Mouse (Mus musculus) hindbrain, embryonic 13.5 days (tissue): ENCODE measurements at regions not wholly inside any gene's neighbourhood (a gene's known extent, or its start where the extent isn't known, plus 50 kb on each side); places are given as distances from the start of the nearest gene placed in this dataset.
A peak's percentile ranks its signal among the peaks of the same experiment; 100 is the strongest.

Source experiments
- ATAC-seq: fragments of 200-750 bp; cut with Nextera tagmentation; 2 replicates; pipeline ENCODE4 v1.8.0; 2017; ENCODE audit warnings: moderate TSS enrichment; ENCODE audit not compliant: low FRiP score
- H3K27ac ChIP-seq: fragments of 300-500 bp; sonication (generic); 2 replicates; pipeline ENCODE4 v1.5.1; 2015; ENCODE audit warnings: inconsistent platforms, mild to moderate bottlenecking, moderate library complexity
- H3K27me3 ChIP-seq: fragments of 300-500 bp; sonication (generic); 2 replicates; pipeline ENCODE4 v1.6.1; 2015; ENCODE audit warnings: mild to moderate bottlenecking, inconsistent platforms
- H3K36me3 ChIP-seq: fragments of 300-500 bp; sonication (generic); 2 replicates; pipeline ENCODE4 v1.6.1; 2015; ENCODE audit warnings: mild to moderate bottlenecking, inconsistent platforms
- H3K4me1 ChIP-seq: fragments of 300-500 bp; sonication (generic); replicated peaks from 2 replicates; pipeline ENCODE4 v1.6.1; 2015; ENCODE audit warnings: inconsistent platforms
- H3K4me2 ChIP-seq: fragments of 300-500 bp; sonication (generic); 2 replicates; pipeline ENCODE4 v1.6.1; 2015; ENCODE audit warnings: inconsistent platforms, mild to moderate bottlenecking, moderate library complexity
- H3K4me3 ChIP-seq: fragments of 300-500 bp; sonication (generic); 2 replicates; pipeline ENCODE4 v1.5.1; 2015; ENCODE audit warnings: mild to moderate bottlenecking, inconsistent platforms
- H3K9ac ChIP-seq: fragments of 300-500 bp; sonication (generic); 2 replicates; pipeline ENCODE4 v1.6.1; 2015; ENCODE audit warnings: mild to moderate bottlenecking, inconsistent platforms
- H3K9me3 ChIP-seq: fragments of 300-500 bp; sonication (generic); 2 replicates; pipeline ENCODE4 v1.6.1; 2016; ENCODE audit warnings: inconsistent platforms
- WGBS: fragments of 180-500 bp; shearing (Covaris S2); methylation state at CpG from one replicate; pipeline ENCODE4 v1.1.7; 2015; 5-methylcytosine and 5-hydroxymethylcytosine counted together

DNA sequence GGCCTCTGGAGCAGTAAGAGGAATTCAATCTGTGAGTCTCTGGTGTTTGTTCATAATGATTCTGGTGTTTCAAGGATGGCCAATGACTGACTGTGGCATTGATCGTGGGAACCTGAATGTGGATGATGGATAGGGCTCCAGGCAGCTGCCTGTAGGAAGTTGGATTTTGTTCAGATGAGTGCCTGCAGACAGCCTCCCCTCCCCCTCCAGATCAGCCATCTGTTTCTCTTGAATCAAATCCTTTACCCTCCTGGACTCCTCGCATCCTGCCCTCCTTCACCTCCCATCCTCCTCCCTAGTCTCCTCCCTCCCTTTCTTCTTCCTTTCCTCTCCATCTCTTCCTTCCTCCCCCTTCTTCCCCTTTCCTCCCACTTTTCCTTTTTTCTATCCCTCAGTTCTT is 307.6 kb upstream of the Plxna2 start:
- no peak for ATAC-seq
- no peaks in the 10 kb centered on the region for H3K9me3 ChIP-seq
- WGBS, result 14% methylated on average over 2 of the region's 2 CpGs

DNA sequence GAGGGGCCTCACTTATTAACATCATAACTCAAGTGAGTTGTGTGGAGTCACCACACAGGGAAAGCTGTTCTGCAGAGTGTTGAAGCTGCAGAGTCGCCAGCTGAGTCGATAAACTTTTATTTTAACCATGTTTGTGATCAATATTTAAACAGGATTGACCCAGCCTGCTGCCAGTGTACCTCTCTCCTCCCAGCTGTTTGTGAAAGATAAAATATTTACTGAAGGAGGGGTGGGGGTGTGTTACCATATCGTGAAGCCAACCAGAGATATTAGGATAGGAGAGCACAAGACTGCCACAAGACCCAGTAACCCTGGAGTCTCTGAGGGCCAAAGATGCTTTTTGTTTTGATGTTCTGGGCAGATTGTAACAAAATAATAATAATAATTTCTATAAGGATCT is 309.4 kb upstream of the Plxna2 start:
- Histone ChIP-seq H3K9ac (no peak overlapping the region), H3K4me2 (no peak overlapping the region), H3K4me1 (peaks cover 5% of the 10 kb centered on the region; the same call in 1 of the 2 replicates), H3K27ac (no peak overlapping the region), H3K36me3 (no peaks in the 10 kb centered on the region), H3K27me3 (no peaks in the 10 kb centered on the region), H3K9me3 (no peaks in the 10 kb centered on the region), H3K4me3 (no peak overlapping the region)
- WGBS, result 78% methylated on average over 3 of the region's 3 CpGs
- ATAC-seq, result no peak

More for the DNA sequence above, 307.6 kb upstream of the Plxna2 start:
- Histone ChIP-seq H3K4me1 (peaks cover 11% of the 10 kb centered on the region; the same call in 1 of the 2 replicates), H3K4me2 (no peak overlapping the region), H3K4me3 (no peak overlapping the region), H3K27me3 (no peaks in the 10 kb centered on the region), H3K9ac (no peak overlapping the region), H3K36me3 (no peaks in the 10 kb centered on the region), H3K27ac (no peak overlapping the region)

DNA sequence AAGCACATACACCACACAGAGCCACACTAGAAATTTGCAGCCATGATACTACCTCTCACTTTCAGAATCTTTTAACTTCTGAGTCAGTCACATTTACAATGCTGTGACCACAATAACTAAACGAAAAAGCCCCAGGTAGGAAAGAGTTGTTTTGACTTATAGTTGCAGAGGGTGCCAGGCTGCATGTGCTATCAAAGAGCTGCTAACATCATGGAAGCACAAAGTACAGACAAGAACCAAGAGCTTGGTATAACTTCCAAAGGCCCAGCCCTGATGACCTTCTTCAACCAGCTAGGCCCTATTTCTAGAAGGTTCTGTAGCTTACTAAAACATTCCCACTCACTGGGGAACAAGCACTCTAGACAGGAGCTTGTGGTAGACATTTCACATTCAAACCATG is 314.1 kb upstream of the Plxna2 start:
- Histone ChIP-seq H3K4me3 (no peak overlapping the region), H3K27ac (no peak overlapping the region), H3K27me3 (no peaks in the 10 kb centered on the region), H3K9me3 (no peaks in the 10 kb centered on the region), H3K9ac (no peak overlapping the region), H3K36me3 (no peaks in the 10 kb centered on the region), H3K4me2 (no peak overlapping the region), H3K4me1 (peaks cover 2% of the 10 kb centered on the region; the same call in 1 of the 2 replicates)
- no peak for ATAC-seq
- 85% methylated on average over 1 of the region's 1 CpGs for WGBS

DNA sequence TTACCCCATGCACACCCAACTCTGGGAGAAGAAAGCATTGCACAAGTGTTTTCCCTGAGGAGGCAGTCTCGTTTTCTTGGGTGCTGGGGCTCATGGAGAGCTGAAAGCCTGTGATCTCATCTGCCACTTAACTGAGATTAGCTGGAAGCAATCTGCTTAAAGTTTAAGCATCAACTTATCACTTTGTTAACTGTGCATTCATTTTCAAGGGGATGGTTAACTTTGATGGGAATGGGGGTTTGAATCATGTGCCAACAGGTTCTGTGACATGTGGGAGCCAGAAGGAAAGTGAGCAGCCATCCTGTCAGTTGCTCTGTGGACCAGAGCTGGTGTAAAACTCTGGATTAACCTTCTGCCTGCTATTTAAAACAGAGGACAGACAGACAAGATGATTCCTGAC is 315.2 kb upstream of the Plxna2 start:
- no peaks in the 10 kb centered on the region for H3K4me1 ChIP-seq
- H3K36me3 ChIP-seq, result no peaks in the 10 kb centered on the region
- H3K4me3 ChIP-seq, result no peak overlapping the region
- no peak overlapping the region for H3K27ac ChIP-seq
- H3K9ac ChIP-seq, result no peak overlapping the region
- no peaks in the 10 kb centered on the region for H3K27me3 ChIP-seq
- WGBS, result 61% methylated on average over 1 of the region's 1 CpGs
- no peak for ATAC-seq
- H3K4me2 ChIP-seq, result no peak overlapping the region
- H3K9me3 ChIP-seq, result no peaks in the 10 kb centered on the region

DNA sequence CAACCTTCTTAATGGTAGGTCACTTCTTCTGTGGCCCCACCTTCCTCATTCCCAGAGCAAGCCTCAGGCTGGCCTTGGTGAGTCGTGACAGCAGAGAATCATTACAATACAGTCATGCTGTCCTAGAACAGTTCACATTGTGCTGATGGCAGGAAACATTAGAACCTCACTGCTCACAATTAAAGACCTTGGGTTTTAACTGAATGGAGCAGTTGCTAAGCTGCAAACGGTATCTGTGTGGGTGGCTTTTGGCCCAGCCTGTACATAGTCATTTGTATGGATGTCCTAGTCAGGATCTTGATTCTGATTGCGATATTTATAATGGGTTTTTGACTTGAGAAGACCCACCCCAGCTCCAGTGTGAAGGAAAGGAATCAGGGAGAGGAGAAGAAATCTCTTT is 336.1 kb upstream of the Plxna2 start:
- H3K4me3 ChIP-seq, result no peak overlapping the region
- H3K27ac ChIP-seq, result no peak overlapping the region
- H3K9me3 ChIP-seq, result no peaks in the 10 kb centered on the region
- H3K4me2 ChIP-seq, result no peak overlapping the region
- ATAC-seq, result no peak
- H3K9ac ChIP-seq, result no peak overlapping the region
- no peaks in the 10 kb centered on the region for H3K4me1 ChIP-seq
- no peaks in the 10 kb centered on the region for H3K36me3 ChIP-seq
- no peaks in the 10 kb centered on the region for H3K27me3 ChIP-seq
- 59% methylated on average over 3 of the region's 3 CpGs for WGBS

DNA sequence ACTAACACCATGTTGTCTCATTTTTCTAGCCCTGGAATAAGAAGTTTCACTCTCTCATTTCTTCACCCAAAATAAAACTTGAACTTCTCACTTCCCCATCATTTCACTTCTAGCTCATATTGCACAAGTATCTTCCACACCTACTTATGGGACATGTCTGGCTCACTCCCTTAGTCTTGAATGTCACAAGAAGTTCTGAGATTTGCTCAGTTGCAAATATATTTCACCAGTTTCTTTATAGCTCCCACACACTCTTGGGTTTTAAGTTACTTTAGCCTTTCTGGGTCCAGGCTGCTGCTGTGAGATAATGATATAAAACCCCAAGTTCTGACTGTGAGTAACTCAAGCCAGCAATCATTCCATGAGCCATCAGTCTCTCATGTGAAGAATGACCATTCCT is 350.0 kb upstream of the Plxna2 start:
- H3K27me3 ChIP-seq, result no peaks in the 10 kb centered on the region
- H3K4me1 ChIP-seq, result no peaks in the 10 kb centered on the region
- ATAC-seq, result no peak
- H3K9ac ChIP-seq, result no peak overlapping the region
- H3K4me3 ChIP-seq, result no peak overlapping the region
- H3K36me3 ChIP-seq, result no peaks in the 10 kb centered on the region
- no peaks in the 10 kb centered on the region for H3K9me3 ChIP-seq
- H3K27ac ChIP-seq, result no peak overlapping the region
- H3K4me2 ChIP-seq, result no peak overlapping the region

DNA sequence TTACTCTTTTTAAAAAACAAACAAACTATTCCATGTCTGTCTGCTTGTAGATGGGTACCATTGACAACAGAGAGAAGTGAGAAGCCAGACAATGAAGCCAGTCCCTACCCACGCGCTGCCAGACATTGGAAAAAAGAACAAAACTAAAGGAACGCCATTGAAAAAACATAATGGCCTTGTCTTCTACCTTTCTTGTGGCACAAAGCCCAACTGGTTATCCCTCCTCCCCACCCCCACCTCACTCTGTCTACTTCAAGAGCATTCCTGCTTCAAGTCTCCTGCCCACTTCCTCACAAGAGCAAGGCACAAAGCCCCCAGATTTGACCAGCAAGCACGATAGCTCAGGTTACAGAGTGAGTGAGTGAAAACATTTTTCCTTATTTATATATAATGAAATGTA is 355.6 kb upstream of the Plxna2 start:
- no peak overlapping the region for H3K4me3 ChIP-seq
- H3K27me3 ChIP-seq, result no peaks in the 10 kb centered on the region
- no peak overlapping the region for H3K9ac ChIP-seq
- no peak overlapping the region for H3K27ac ChIP-seq
- H3K9me3 ChIP-seq, result no peaks in the 10 kb centered on the region
- 0 out of 2 replicates have a peak, but pooled peaks cover 3% of the 10 kb centered on the region for H3K4me1 ChIP-seq
- H3K4me2 ChIP-seq, result no peak overlapping the region
- no peaks in the 10 kb centered on the region for H3K36me3 ChIP-seq
- 17% methylated on average over 4 of the region's 4 CpGs for WGBS
- ATAC-seq, result no peak

DNA sequence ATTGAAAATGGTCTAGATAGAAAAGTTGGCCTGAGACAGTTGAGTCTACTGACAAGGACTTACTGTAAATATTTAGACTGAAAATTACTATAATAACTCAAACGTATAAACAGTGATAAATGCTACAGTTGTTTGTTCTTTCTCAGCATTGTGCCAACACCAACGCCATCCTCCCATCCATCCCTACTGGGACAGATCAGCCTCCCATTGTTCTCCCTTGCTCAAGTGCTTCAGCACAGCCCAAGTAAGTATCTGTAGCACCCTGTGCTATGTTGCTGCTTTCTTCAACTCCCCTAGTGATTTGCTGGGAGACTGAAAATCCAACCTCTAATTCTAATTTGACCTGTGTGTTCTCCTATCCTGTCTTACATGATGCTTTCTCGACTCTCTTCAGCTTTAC is 358.1 kb upstream of the Plxna2 start:
- no peak overlapping the region for H3K4me3 ChIP-seq
- no peaks in the 10 kb centered on the region for H3K9me3 ChIP-seq
- no peak overlapping the region for H3K9ac ChIP-seq
- H3K4me1 ChIP-seq, result 0 out of 2 replicates have a peak, but pooled peaks cover 3% of the 10 kb centered on the region
- no peak overlapping the region for H3K27ac ChIP-seq
- 86% methylated on average over 3 of the region's 3 CpGs for WGBS
- H3K36me3 ChIP-seq, result no peaks in the 10 kb centered on the region
- H3K27me3 ChIP-seq, result no peaks in the 10 kb centered on the region
- H3K4me2 ChIP-seq, result no peak overlapping the region
- ATAC-seq, result no peak

DNA sequence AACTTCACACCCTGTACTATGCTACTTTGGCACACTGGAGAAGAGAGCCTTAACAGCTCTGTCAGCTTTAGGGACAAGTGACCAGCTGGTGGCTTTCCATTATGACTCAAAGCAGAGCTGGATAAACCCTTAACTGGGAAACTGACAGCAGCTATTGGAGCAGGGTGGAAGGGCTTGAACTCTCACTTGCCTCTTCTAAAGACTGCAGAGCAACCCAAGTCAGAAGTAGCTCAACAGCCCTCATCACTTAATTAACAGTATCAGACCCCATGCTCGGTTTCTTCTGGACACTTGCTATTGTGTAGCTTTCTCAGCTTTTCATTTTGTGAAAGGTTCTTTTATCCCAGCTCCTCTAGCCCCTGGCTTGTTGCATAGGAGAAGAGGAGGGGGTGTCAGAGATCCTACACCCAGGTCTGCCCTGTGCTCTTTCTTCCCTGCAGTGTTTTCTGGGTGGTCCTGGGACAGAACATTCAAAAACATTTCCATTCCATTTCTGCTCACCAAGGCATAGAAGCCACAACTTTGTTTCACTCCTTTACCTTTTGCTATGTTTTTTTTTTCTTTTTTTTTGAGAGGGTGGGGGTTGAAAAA is 373.1 kb upstream of the Plxna2 start:
- Histone ChIP-seq H3K4me3 (no peak overlapping the region), H3K4me2 (no peak overlapping the region), H3K27ac (no peak overlapping the region), H3K9me3 (no peaks in the 10 kb centered on the region), H3K36me3 (no peaks in the 10 kb centered on the region), H3K4me1 (no peaks in the 10 kb centered on the region; the same call in 1 of the 2 replicates), H3K27me3 (no peaks in the 10 kb centered on the region), H3K9ac (no peak overlapping the region)
- WGBS, result 6% methylated on average over 1 of the region's 1 CpGs
- no peak for ATAC-seq

DNA sequence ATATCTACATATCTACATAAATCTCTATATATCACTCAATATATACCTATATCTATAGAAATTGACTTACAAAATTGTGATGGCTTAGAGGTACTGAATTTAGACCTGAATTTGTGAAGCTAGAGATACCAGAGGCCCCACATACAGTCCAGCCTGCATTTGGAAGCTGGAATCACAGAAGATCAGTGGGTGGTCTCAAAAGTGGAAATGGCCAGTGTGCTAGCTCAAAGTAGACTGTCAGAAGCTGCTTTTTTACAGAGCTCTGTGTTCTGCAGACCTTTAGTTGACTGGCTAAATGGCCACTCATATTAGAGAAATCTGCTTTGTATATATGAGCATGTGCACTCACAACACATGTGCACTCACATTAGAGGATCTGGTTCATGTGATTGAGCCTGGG is 376.9 kb upstream of the Plxna2 start:
- H3K9ac ChIP-seq, result no peak overlapping the region
- H3K27ac ChIP-seq, result no peak overlapping the region
- no peaks in the 10 kb centered on the region; the same call in 1 of the 2 replicates for H3K4me1 ChIP-seq
- ATAC-seq, result no peak
- no peak overlapping the region for H3K4me3 ChIP-seq
- no peaks in the 10 kb centered on the region for H3K36me3 ChIP-seq
- H3K9me3 ChIP-seq, result no peaks in the 10 kb centered on the region
- no peak overlapping the region for H3K4me2 ChIP-seq
- H3K27me3 ChIP-seq, result no peaks in the 10 kb centered on the region

DNA sequence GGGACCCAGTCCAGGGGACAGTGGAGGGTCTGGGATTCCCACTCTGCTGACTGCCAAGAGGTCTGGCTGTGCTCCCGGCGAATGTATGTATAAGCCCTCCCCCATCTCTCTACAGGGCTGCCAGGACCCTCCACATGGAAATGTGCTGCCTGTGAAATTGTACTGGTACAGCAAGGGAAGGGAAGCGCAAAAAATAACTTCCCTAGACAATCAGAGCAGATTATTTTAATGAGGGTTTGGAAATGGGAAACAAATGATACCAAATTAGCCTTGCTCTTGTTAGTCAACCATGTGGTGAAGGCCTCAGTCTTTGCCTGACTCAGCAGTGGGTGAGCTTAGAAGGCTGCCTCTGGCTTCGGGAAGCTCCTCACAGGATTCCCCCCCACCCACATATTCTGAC is 386.8 kb upstream of the Plxna2 start:
- Histone ChIP-seq H3K9me3 (no peaks in the 10 kb centered on the region), H3K27ac (peak overlapping the region; percentile 76), H3K9ac (no peak overlapping the region), H3K4me2 (no peak overlapping the region), H3K36me3 (no peaks in the 10 kb centered on the region), H3K27me3 (no peaks in the 10 kb centered on the region), H3K4me3 (no peak overlapping the region), H3K4me1 (peaks cover 50% of the 10 kb centered on the region)
- ATAC-seq, result peak; percentile 85
- whole genome bisulfite sequencing, result 21% methylated on average over 4 of the region's 4 CpGs

DNA sequence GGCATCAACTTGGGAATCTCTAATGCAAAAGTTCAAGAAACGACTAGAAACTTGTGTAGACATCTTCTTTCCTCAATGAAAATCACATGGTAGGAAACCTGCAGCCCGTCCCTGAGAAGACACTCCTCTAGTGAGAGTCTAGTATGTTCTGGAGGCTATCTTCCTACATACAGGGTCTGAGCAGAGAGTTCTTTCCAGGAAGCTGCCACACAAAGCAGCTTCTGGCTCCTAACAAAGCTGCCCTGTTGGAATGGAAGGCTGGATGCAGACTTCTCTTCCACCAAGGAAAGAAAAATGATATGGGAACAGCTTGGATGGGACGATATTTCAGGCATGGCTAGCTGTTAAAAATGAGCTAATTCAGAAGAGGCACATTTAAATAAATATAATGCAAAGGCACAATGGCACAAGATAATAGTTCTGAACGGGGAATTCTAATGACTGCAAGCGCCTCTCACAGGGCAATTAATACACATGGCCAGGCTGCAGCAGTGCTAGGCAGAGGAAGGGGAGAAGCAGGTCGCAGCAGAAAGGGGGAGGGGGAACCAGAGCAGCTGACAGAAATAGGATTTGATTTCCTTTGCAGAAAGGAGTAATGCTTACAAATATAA is 391.4 kb upstream of the Plxna2 start:
- Histone ChIP-seq H3K27ac (peak overlapping the region; percentile 85), H3K36me3 (no peaks in the 10 kb centered on the region), H3K27me3 (no peaks in the 10 kb centered on the region), H3K9me3 (no peaks in the 10 kb centered on the region), H3K4me2 (peak overlapping the region; percentile 5), H3K9ac (peak overlapping the region; percentile 21; the same call in 1 of the 2 replicates), H3K4me3 (no peak overlapping the region), H3K4me1 (peaks cover 77% of the 10 kb centered on the region)
- peak; percentile 71 for ATAC-seq
- WGBS, result 13% methylated on average over 6 of the region's 6 CpGs

DNA sequence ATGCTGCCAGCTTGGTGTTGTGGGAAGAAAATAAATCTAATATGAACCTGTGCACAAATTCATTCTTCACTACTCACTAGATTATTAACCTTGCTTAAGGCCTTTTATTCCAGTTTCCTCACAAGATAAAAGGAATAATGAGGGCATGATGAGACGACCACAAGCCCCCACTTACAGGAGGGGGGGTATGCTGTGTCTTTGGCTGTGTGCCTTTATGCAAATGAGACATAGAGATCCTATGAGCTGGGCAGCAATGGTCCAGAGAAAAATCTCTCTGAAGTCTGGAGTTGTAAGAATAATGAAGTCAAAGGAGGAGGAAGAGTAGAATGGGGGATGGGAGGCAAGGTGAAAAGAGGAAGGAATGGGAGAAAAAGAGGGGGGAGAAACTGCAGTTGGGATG is 392.2 kb upstream of the Plxna2 start:
- Histone ChIP-seq H3K4me2 (no peak overlapping the region), H3K9ac (no peak overlapping the region), H3K36me3 (no peaks in the 10 kb centered on the region), H3K4me3 (no peak overlapping the region), H3K27ac (peak overlapping the region; percentile 85), H3K27me3 (no peaks in the 10 kb centered on the region), H3K4me1 (peaks cover 70% of the 10 kb centered on the region), H3K9me3 (no peaks in the 10 kb centered on the region)
- ATAC-seq, result no peak
- 8% methylated on average over 1 of the region's 1 CpGs for WGBS
